Mouse (Mus musculus): ENCODE data around the gene Rngtt. TPM values are rescaled to one million over a fixed set of nuclear protein-coding genes. Genes with fewer than 3 reads are reported as not detected.
A peak's percentile ranks its signal among the peaks of the same experiment; 100 is the strongest.

Rngtt gene
- polyA plus RNA-seq, 1 experiment from 2014 or later, result 19.2 TPM

DNA sequence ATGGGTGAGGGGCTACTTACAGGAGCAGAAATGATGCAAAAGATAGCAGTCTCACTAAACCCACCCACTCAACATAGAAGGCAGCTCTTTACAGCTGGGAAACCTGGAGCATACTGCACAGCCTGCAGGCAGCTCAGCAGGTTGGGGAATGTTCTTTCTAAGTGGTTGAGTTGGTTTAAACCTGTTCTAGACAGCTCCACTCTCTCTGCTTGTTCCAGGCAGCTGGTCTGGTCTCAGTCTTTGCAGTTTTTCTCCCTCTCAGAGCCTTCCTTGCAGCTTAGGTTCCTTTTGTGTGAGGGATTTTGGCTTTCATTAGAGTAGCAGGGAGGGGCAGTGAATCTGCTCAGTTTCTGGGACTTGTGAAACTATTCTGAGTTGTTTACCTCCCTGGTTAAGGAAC is 67.5 kb downstream of the Rngtt start:
- peak overlapping the region; percentile 44; the same call in 1 of the 2 replicates for H3K27ac ChIP-seq (ENCODE audit: low read length)
- peak; percentile 75; the same call in 1 of the 2 replicates for ATAC-seq (ENCODE audit: low FRiP score, low TSS enrichment)

DNA sequence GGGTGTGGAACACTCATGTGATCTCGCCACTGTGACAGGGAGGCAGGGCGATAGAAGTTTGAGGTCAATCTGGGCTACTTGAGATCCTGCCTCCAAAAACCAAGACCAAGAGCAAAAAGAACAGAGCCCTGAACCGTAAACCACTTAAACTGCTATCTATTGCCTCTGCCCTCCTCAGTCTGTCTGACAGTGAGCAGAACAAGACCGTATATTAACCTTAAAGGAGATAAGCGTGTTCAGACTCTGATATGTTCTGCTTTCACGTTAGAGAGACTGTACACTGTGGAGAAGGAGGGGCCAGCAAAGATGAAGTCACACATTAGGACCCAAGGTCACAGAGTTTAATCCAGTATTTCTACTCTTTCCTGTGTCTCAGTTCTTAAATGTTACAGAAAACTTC is 68.8 kb downstream of the Rngtt start:
- Histone ChIP-seq H3K27me3 (ENCODE audit: insufficient read depth, low read length) (no peaks in the 10 kb centered on the region), H3K4me1 (ENCODE audit: insufficient read depth, low read length) (no peaks in the 10 kb centered on the region), H3K36me3 (ENCODE audit: insufficient read depth, low read length) (no peaks in the 10 kb centered on the region), H3K9ac (replicated peaks; ENCODE audit: low read length) (no peak overlapping the region), H3K9me3 (ENCODE audit: low read length) (no peaks in the 10 kb centered on the region), H3K4me3 (ENCODE audit: low read length) (no peak overlapping the region), H3K4me2 (replicated peaks; ENCODE audit: low read depth, low read length) (no peak overlapping the region), H3K27ac (ENCODE audit: low read length) (no peak overlapping the region)
- 73% methylated on average over 6 of the region's 6 CpGs for WGBS
- ATAC-seq (ENCODE audit: low FRiP score, low TSS enrichment), result no peak

More for the DNA sequence above, 67.5 kb downstream of the Rngtt start:
- Histone ChIP-seq H3K4me1 (ENCODE audit: insufficient read depth, low read length) (no peaks in the 10 kb centered on the region), H3K4me2 (replicated peaks; ENCODE audit: low read depth, low read length) (no peak overlapping the region), H3K9me3 (ENCODE audit: low read length) (no peaks in the 10 kb centered on the region), H3K27me3 (ENCODE audit: insufficient read depth, low read length) (no peaks in the 10 kb centered on the region), H3K9ac (replicated peaks; ENCODE audit: low read length) (no peak overlapping the region), H3K4me3 (ENCODE audit: low read length) (no peak overlapping the region), H3K36me3 (ENCODE audit: insufficient read depth, low read length) (no peaks in the 10 kb centered on the region)

DNA sequence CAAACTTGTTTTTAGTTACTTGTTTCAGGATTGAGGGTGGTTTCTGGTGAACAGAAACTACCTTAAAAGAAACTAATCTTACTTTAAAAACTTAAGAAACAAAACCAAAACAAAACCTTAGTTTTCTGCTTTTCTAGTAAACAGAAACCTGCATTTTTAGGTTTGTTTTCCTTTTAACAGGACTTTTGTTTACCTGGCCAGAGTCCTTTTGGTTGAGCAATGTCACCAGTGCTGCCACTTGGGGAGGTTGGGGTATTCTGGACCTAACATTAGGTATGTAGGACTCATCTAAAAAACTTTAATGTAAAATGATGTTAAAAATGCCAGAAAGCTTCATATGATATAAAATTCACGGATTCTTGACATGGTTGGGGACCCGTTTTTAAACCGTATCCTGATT is 78.8 kb downstream of the Rngtt start:
- Histone ChIP-seq H3K27me3 (ENCODE audit: insufficient read depth, low read length) (no peaks in the 10 kb centered on the region), H3K9me3 (ENCODE audit: low read length) (no peaks in the 10 kb centered on the region), H3K4me2 (replicated peaks; ENCODE audit: low read depth, low read length) (no peak overlapping the region), H3K4me3 (ENCODE audit: low read length) (no peak overlapping the region), H3K9ac (replicated peaks; ENCODE audit: low read length) (no peak overlapping the region), H3K36me3 (ENCODE audit: insufficient read depth, low read length) (no peaks in the 10 kb centered on the region), H3K4me1 (ENCODE audit: insufficient read depth, low read length) (no peaks in the 10 kb centered on the region), H3K27ac (ENCODE audit: low read length) (no peak overlapping the region)
- no peak for ATAC-seq (ENCODE audit: low FRiP score, low TSS enrichment)
- 93% methylated on average over 3 of the region's 3 CpGs for WGBS

DNA sequence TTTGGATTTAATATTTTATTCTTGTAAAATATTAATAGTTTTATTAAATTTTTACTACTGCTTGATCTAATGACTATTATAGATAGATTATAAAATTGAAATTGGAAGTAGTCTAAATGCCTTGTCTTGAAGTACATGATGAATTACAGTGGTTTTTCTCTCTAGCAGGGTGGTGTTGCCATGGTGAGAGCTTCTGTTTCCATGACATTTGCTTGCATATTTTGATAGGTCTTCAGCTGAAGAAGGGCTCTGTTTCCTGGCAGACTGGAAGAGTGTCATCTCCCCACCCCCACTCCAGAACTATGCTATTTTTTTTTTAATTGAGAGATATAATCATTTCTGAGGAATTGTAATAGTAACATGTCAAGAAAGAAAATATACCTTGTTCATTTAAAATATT is 80.5 kb downstream of the Rngtt start:
- H3K36me3 ChIP-seq (ENCODE audit: insufficient read depth, low read length), result no peaks in the 10 kb centered on the region
- H3K9ac ChIP-seq (replicated peaks; ENCODE audit: low read length), result no peak overlapping the region
- H3K27ac ChIP-seq (ENCODE audit: low read length), result no peak overlapping the region
- H3K4me3 ChIP-seq (ENCODE audit: low read length), result no peak overlapping the region
- no peak overlapping the region for H3K4me2 ChIP-seq (replicated peaks; ENCODE audit: low read depth, low read length)
- ATAC-seq (ENCODE audit: low FRiP score, low TSS enrichment), result no peak
- no peaks in the 10 kb centered on the region for H3K27me3 ChIP-seq (ENCODE audit: insufficient read depth, low read length)
- no peaks in the 10 kb centered on the region for H3K9me3 ChIP-seq (ENCODE audit: low read length)
- no peaks in the 10 kb centered on the region for H3K4me1 ChIP-seq (ENCODE audit: insufficient read depth, low read length)

DNA sequence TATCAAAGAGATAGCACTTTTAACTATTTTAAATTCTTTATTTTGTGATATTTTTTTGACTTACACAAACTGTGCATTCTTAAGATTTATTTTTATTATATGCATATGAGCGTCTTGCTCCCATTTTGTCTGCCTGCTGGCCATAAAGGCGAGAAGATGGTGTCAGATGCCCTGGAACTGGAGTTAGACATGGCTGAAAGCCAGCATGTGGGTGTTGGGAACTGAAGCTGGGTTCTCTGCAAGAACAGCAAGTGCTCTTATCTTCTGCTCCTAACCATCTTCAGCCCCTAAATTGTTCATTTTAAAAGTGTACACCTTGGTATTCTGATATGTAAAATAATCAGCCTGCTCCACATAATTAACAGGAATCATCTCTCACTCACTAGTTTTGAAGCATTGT is 83.3 kb downstream of the Rngtt start:
- no peaks in the 10 kb centered on the region for H3K9me3 ChIP-seq (ENCODE audit: low read length)
- no peaks in the 10 kb centered on the region for H3K36me3 ChIP-seq (ENCODE audit: insufficient read depth, low read length)
- H3K9ac ChIP-seq (replicated peaks; ENCODE audit: low read length), result no peak overlapping the region
- H3K27me3 ChIP-seq (ENCODE audit: insufficient read depth, low read length), result no peaks in the 10 kb centered on the region
- H3K4me3 ChIP-seq (ENCODE audit: low read length), result no peak overlapping the region
- ATAC-seq (ENCODE audit: low FRiP score, low TSS enrichment), result no peak
- no peak overlapping the region for H3K27ac ChIP-seq (ENCODE audit: low read length)
- 88% methylated on average over 2 of the region's 2 CpGs for WGBS
- no peak overlapping the region for H3K4me2 ChIP-seq (replicated peaks; ENCODE audit: low read depth, low read length)
- no peaks in the 10 kb centered on the region for H3K4me1 ChIP-seq (ENCODE audit: insufficient read depth, low read length)

DNA sequence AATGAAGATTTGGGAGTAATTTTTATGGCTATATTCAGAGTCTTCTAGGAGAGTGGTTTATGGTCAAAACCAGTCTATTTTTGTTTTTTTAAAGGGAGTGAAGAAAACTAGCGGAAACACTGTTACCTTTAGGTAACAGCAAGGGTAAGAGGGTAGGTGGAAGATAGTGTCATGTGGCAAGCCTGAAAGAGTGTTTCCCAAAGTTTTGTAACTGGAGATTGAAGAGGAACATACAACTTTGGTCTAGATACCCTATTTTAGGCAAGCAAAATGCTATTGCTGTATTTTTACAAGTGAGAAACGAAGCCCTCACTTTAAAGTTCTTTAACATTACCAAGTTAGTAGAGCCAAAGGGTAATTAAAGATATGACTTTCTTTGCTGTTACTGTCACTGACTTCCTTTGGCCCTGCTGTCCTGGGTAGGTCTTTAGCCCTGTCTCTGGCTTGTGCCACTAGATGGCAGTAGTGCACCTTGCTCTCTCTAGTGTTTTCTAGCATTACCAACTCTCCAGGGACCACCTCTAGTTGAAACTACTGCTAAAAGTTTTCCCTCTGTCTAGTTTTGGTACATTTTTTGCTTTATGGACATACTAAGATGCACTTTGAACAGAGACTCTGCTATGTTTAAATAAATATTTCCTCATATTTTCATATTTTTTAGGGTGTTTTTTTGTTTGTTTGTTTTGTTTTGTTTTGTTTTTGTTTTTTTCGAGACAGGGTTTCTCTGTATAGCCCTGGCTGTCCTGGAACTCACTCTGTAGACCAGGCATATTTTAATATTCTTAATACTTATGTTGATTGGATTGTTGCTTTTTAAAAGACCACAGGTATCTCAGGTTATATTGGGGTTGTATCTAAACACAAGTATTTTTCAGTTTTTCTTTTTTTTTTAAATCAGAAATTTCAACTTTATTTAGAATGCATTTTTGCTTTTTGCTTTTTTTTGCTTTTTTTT is 86.4 kb downstream of the Rngtt start:
- no peak for ATAC-seq (ENCODE audit: low FRiP score, low TSS enrichment)
- Histone ChIP-seq H3K4me3 (ENCODE audit: low read length) (no peak overlapping the region), H3K4me1 (ENCODE audit: insufficient read depth, low read length) (no peaks in the 10 kb centered on the region), H3K4me2 (replicated peaks; ENCODE audit: low read depth, low read length) (no peak overlapping the region), H3K9me3 (ENCODE audit: low read length) (no peaks in the 10 kb centered on the region), H3K36me3 (ENCODE audit: insufficient read depth, low read length) (no peaks in the 10 kb centered on the region), H3K27me3 (ENCODE audit: insufficient read depth, low read length) (no peaks in the 10 kb centered on the region), H3K27ac (ENCODE audit: low read length) (no peak overlapping the region), H3K9ac (replicated peaks; ENCODE audit: low read length) (no peak overlapping the region)
- WGBS, result 51% methylated on average over 3 of the region's 3 CpGs

DNA sequence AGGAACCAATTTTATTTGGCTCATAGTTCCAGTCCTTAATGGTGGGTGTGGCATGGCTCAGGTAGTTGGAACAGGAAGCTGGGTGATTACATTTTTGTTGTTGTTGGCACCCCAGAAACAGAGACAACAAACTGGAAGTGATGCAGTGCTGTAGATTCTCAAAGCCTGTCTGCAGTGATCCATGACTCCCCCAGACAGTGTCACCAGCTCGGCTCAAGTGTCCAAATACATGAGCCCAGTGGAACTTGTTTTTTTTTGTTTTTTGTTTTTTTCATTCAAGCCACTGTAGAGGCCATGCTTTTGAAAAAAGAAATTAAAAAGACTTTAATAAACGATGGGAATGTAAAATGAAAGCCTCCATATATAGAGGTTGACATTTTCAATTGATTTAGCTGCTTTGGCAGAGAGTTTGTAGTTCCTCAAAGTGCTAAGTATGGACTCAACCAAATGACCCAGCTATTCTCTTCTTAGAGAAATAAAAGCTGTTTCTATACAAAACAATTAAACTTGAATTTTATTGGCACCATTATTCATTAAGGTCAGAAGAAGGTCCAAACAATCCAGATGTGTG is 95.7 kb downstream of the Rngtt start:
- H3K27ac ChIP-seq (ENCODE audit: low read length), result no peak overlapping the region
- WGBS, result 34% methylated on average over 2 of the region's 2 CpGs
- no peak overlapping the region for H3K4me3 ChIP-seq (ENCODE audit: low read length)
- no peaks in the 10 kb centered on the region for H3K36me3 ChIP-seq (ENCODE audit: insufficient read depth, low read length)
- peak; percentile 61; the same call in 1 of the 2 replicates for ATAC-seq (ENCODE audit: low FRiP score, low TSS enrichment)
- H3K9ac ChIP-seq (replicated peaks; ENCODE audit: low read length), result no peak overlapping the region
- no peaks in the 10 kb centered on the region for H3K9me3 ChIP-seq (ENCODE audit: low read length)
- no peaks in the 10 kb centered on the region for H3K27me3 ChIP-seq (ENCODE audit: insufficient read depth, low read length)
- no peaks in the 10 kb centered on the region for H3K4me1 ChIP-seq (ENCODE audit: insufficient read depth, low read length)
- H3K4me2 ChIP-seq (replicated peaks; ENCODE audit: low read depth, low read length), result no peak overlapping the region

DNA sequence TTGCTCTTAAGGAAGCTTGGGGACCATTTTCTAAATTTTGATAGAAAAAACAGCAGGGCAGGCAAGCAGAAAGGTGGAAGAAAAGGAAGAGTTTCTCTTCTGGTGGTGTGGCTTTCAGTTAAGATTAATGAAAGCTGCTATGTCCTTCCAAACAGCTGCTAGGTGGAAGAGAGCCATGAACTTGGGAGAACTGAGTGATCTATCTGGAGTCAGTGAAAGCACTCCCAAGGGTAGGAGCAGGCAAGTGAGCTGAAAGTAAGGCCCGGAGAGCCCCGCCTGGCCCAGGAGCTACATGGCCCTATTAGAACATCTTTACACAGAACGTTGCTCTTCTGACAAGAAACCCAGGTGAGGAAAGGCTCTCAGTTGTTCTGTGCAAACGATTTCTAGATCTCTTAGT is 103.7 kb downstream of the Rngtt start:
- no peaks in the 10 kb centered on the region for H3K36me3 ChIP-seq (ENCODE audit: insufficient read depth, low read length)
- H3K27me3 ChIP-seq (ENCODE audit: insufficient read depth, low read length), result no peaks in the 10 kb centered on the region
- 85% methylated on average over 4 of the region's 4 CpGs for WGBS
- no peak overlapping the region for H3K27ac ChIP-seq (ENCODE audit: low read length)
- no peak overlapping the region for H3K4me2 ChIP-seq (replicated peaks; ENCODE audit: low read depth, low read length)
- no peak overlapping the region for H3K9ac ChIP-seq (replicated peaks; ENCODE audit: low read length)
- no peak overlapping the region for H3K4me3 ChIP-seq (ENCODE audit: low read length)
- no peaks in the 10 kb centered on the region for H3K9me3 ChIP-seq (ENCODE audit: low read length)
- no peaks in the 10 kb centered on the region for H3K4me1 ChIP-seq (ENCODE audit: insufficient read depth, low read length)
- no peak for ATAC-seq (ENCODE audit: low FRiP score, low TSS enrichment)

DNA sequence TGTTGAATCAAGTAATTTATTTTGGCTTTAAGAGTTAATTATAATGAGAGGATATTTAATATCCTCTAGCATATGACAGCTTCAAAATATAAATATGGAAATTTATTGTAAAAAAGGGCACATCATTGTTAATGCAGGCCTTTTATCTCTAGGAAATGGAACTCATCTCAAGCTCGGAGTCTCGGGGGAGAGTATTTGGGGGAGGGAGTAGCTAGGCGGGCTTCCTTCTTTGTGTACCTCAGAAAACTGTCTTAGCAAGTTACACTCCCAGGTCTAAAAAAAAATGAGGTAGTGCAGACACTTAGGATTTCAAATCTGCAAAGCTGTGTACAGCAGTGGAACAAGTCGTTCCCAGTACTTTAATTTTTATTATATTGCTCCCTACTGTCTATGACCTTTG is 104.7 kb downstream of the Rngtt start:
- no peaks in the 10 kb centered on the region for H3K27me3 ChIP-seq (ENCODE audit: insufficient read depth, low read length)
- H3K36me3 ChIP-seq (ENCODE audit: insufficient read depth, low read length), result no peaks in the 10 kb centered on the region
- H3K4me1 ChIP-seq (ENCODE audit: insufficient read depth, low read length), result no peaks in the 10 kb centered on the region
- no peak overlapping the region for H3K4me3 ChIP-seq (ENCODE audit: low read length)
- H3K4me2 ChIP-seq (replicated peaks; ENCODE audit: low read depth, low read length), result no peak overlapping the region
- H3K27ac ChIP-seq (ENCODE audit: low read length), result no peak overlapping the region
- no peak overlapping the region for H3K9ac ChIP-seq (replicated peaks; ENCODE audit: low read length)
- no peak for ATAC-seq (ENCODE audit: low FRiP score, low TSS enrichment)
- 77% methylated on average over 4 of the region's 4 CpGs for WGBS
- H3K9me3 ChIP-seq (ENCODE audit: low read length), result no peaks in the 10 kb centered on the region

DNA sequence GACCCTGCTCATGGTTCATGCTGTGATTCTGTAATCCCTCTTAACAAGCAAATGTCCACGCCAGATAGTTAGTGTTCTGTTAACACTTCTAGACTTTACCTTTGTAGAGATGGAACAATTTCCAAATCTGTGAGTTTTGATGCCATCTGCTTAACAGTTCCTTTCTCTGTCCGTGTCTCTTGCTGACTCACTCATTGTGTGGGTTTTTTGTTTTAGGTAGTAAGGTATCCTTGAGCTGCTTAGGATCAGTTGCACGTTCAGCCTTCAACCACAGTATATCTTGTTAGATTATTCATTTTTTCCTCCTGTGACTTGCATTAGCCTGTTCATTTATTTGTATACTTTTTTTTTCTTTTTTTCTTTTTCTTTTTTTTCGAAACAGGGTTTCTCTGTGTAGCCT is 107.3 kb downstream of the Rngtt start:
- WGBS, result 87% methylated on average over 4 of the region's 4 CpGs
- no peak overlapping the region for H3K4me3 ChIP-seq (ENCODE audit: low read length)
- no peaks in the 10 kb centered on the region for H3K27me3 ChIP-seq (ENCODE audit: insufficient read depth, low read length)
- no peaks in the 10 kb centered on the region for H3K4me1 ChIP-seq (ENCODE audit: insufficient read depth, low read length)
- no peak overlapping the region for H3K9ac ChIP-seq (replicated peaks; ENCODE audit: low read length)
- no peak for ATAC-seq (ENCODE audit: low FRiP score, low TSS enrichment)
- H3K27ac ChIP-seq (ENCODE audit: low read length), result no peak overlapping the region
- no peaks in the 10 kb centered on the region for H3K9me3 ChIP-seq (ENCODE audit: low read length)
- H3K4me2 ChIP-seq (replicated peaks; ENCODE audit: low read depth, low read length), result no peak overlapping the region
- H3K36me3 ChIP-seq (ENCODE audit: insufficient read depth, low read length), result no peaks in the 10 kb centered on the region

Measured in kidney, embryonic 16.5 days (tissue).